Mouse (Mus musculus): ENCODE measurements at regions not wholly inside any gene's neighbourhood (a gene's known extent, or its start where the extent isn't known, plus 50 kb on each side); places are given as distances from the start of the nearest gene placed in this dataset.
"Not testable (repeated sequence)": the region's sequence is repeated elsewhere in the genome, so short reads cannot be mapped to it uniquely, and the experiment has no call there.

- Histone ChIP-seq H3K27me3 (no peaks in the 10 kb centered on the region; the same call in 1 of the 2 replicates), H3K9me3 (no peaks in the 10 kb centered on the region), H3K36me3 (no peaks in the 10 kb centered on the region), H3K4me3 (no peak overlapping the region), H3K27ac (no peak overlapping the region), H3K4me1 (no peaks in the 10 kb centered on the region), H3K9ac (no peak overlapping the region), H3K4me2 (no peak overlapping the region)
- WGBS: 90% methylated on average over 2 of the region's 2 CpGs
- ATAC-seq (ENCODE audit: insufficient number of reproducible peaks, insufficient read depth, low FRiP score, low TSS enrichment, low read depth): no peak
Measured at GRCm38 (mm10) chr17:82674593-82674992, 540.5 kb upstream of the Pkdcc start.

DNA sequence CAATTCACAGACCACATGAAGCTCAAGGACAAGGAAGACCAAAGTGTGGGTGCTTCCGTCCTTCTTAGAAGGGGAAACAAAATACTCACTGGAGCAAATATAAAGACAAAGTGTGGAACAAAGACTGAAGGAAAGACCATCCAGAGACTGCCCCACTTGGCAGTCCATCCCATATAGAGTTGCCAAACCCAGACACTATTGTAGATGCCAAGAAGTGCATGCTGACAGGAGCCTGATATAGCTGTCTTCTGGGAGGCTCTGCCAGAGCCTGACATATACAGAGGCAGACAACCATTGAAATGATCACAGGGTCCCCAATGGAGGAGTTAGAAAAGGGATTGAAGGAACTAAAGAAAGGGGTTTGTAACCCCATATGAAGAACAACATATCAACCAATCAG lies 548.5 kb upstream of the Pkdcc start:
- not testable (repeated sequence) for ATAC-seq (ENCODE audit: insufficient number of reproducible peaks, insufficient read depth, low FRiP score, low TSS enrichment, low read depth); H3K4me3 ChIP-seq; H3K4me1 ChIP-seq; H3K4me2 ChIP-seq; H3K9me3 ChIP-seq; H3K27ac ChIP-seq; H3K9ac ChIP-seq; H3K36me3 ChIP-seq
- WGBS: 89% methylated on average over 1 of the region's 1 CpGs
- peaks cover 31% of the 10 kb centered on the region for H3K27me3 ChIP-seq

GRCm38 (mm10) chr17:82664352-82664751 lies 550.7 kb upstream of the Pkdcc start:
- Histone ChIP-seq H3K4me2 (no peak overlapping the region), H3K36me3 (no peaks in the 10 kb centered on the region), H3K9ac (no peak overlapping the region), H3K4me1 (no peaks in the 10 kb centered on the region), H3K27ac (no peak overlapping the region), H3K4me3 (no peak overlapping the region), H3K27me3 (peaks cover 38% of the 10 kb centered on the region), H3K9me3 (no peaks in the 10 kb centered on the region)
- 58% methylated on average over 6 of the region's 6 CpGs for WGBS
- no peak for ATAC-seq (ENCODE audit: insufficient number of reproducible peaks, insufficient read depth, low FRiP score, low TSS enrichment, low read depth)

DNA sequence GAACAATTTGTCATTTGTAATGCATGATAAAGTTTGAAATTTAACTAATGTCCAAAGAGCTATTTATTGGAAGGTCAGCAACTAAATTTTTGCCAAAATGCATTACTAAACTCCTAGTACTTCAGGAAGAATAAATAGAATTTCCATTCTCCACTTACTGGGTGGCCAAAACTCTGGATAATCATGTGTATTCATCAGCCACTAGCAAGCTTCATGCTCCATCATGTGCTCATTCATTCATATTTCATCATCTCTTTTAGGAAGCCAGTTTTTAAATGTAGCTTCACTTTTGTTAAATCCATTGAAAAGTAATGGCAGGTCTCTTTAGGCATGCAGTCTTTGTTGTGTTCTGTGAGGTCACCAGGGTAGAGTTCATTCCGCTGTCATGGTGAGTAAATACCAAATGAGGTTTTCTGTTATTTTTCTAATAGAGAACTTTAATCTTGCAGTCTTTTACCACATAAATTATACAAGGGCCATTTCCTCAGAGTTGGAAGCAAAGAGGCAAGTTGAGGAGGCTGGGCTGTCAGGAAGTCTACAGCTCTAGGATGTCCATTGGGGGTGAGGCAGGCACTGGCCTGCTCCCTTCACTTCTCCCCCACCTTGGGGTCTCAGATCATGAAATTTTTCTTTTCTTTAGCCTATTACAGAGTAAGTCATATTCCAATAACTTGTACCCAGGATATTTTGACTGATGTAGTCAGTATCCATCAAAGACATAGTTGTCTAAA lies 578.5 kb upstream of the Pkdcc start:
- no peak for ATAC-seq (ENCODE audit: insufficient number of reproducible peaks, insufficient read depth, low FRiP score, low TSS enrichment, low read depth)
- Histone ChIP-seq H3K9me3 (no peaks in the 10 kb centered on the region), H3K27me3 (no peaks in the 10 kb centered on the region), H3K9ac (no peak overlapping the region), H3K4me1 (no peaks in the 10 kb centered on the region), H3K4me3 (no peak overlapping the region), H3K27ac (no peak overlapping the region), H3K36me3 (no peaks in the 10 kb centered on the region), H3K4me2 (no peak overlapping the region)
- 92% methylated on average over 1 of the region's 1 CpGs for WGBS

DNA sequence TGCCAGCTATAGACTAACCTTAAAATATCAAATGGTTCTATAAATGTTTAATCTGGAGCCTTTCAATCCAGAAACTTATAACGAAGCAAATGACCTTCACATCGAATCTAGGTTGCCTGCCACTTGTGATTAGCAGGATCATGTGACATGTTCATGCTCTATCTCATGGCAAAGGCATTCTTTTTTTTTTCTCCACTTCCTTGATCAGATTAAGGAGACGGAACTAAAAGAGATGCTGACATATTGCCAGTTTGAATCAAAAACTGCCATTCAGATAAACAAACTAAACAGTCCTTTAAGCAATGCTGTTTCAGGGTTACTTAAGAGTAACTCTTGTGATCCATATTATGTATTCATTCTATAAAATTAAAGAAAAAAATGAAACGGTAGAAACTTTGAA lies 579.2 kb upstream of the Pkdcc start:
- Histone ChIP-seq H3K4me1 (no peaks in the 10 kb centered on the region), H3K9me3 (no peaks in the 10 kb centered on the region), H3K9ac (no peak overlapping the region), H3K4me2 (no peak overlapping the region), H3K27me3 (no peaks in the 10 kb centered on the region), H3K4me3 (no peak overlapping the region), H3K36me3 (no peaks in the 10 kb centered on the region), H3K27ac (no peak overlapping the region)
- WGBS: 60% methylated on average over 4 of the region's 4 CpGs
- no peak for ATAC-seq (ENCODE audit: insufficient number of reproducible peaks, insufficient read depth, low FRiP score, low TSS enrichment, low read depth)

GRCm38 (mm10) chr17:82606642-82607175 lies 608.4 kb upstream of the Pkdcc start:
- 75% methylated on average over 3 of the region's 3 CpGs for WGBS
- H3K4me3 ChIP-seq: no peak overlapping the region
- H3K4me2 ChIP-seq: no peak overlapping the region
- H3K4me1 ChIP-seq: no peaks in the 10 kb centered on the region
- no peak overlapping the region for H3K9ac ChIP-seq
- no peaks in the 10 kb centered on the region for H3K9me3 ChIP-seq
- H3K27ac ChIP-seq: no peak overlapping the region
- H3K27me3 ChIP-seq: no peaks in the 10 kb centered on the region
- H3K36me3 ChIP-seq: no peaks in the 10 kb centered on the region
- ATAC-seq (ENCODE audit: insufficient number of reproducible peaks, insufficient read depth, low FRiP score, low TSS enrichment, low read depth): no peak

GRCm38 (mm10) chr17:82583801-82584200 lies 631.3 kb upstream of the Pkdcc start:
- ATAC-seq (ENCODE audit: insufficient number of reproducible peaks, insufficient read depth, low FRiP score, low TSS enrichment, low read depth): no peak
- Histone ChIP-seq H3K27ac (no peak overlapping the region), H3K4me3 (no peak overlapping the region), H3K9me3 (no peaks in the 10 kb centered on the region), H3K27me3 (no peaks in the 10 kb centered on the region), H3K36me3 (no peaks in the 10 kb centered on the region), H3K4me2 (no peak overlapping the region), H3K4me1 (no peaks in the 10 kb centered on the region), H3K9ac (no peak overlapping the region)
- 20% methylated on average over 2 of the region's 2 CpGs for WGBS

- no peak overlapping the region for H3K9ac ChIP-seq
- H3K4me3 ChIP-seq: no peak overlapping the region
- WGBS: 66% methylated on average over 5 of the region's 5 CpGs
- H3K36me3 ChIP-seq: no peaks in the 10 kb centered on the region
- no peak overlapping the region for H3K27ac ChIP-seq
- H3K27me3 ChIP-seq: no peaks in the 10 kb centered on the region
- H3K4me1 ChIP-seq: no peaks in the 10 kb centered on the region
- no peak for ATAC-seq (ENCODE audit: insufficient number of reproducible peaks, insufficient read depth, low FRiP score, low TSS enrichment, low read depth)
- no peak overlapping the region for H3K4me2 ChIP-seq
- H3K9me3 ChIP-seq: no peaks in the 10 kb centered on the region
Measured at GRCm38 (mm10) chr17:82533521-82533920, 681.6 kb upstream of the Pkdcc start.

DNA sequence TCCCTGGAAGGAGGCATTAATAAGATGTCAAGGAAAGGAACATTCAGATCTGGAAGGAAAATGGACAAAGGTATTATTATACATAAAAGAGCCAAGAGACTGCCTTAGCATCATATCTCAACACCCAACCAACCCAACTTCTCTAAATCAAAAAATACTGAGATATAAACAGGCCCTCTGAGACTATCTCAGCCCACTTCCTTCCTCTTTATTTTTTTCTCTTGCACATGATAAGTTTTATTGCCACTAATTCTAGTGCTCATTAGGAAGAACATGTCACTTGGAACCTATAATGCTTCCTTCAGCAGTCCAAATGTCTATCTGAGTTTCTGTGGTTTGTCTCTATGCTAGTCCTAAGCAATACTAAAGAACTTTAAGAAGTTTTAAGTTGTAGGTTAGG lies 697.0 kb upstream of the Pkdcc start:
- Histone ChIP-seq H3K36me3 (no peaks in the 10 kb centered on the region), H3K4me2 (no peak overlapping the region), H3K9ac (no peak overlapping the region), H3K4me1 (no peaks in the 10 kb centered on the region), H3K9me3 (no peaks in the 10 kb centered on the region), H3K4me3 (no peak overlapping the region), H3K27me3 (no peaks in the 10 kb centered on the region), H3K27ac (no peak overlapping the region)
- ATAC-seq (ENCODE audit: insufficient number of reproducible peaks, insufficient read depth, low FRiP score, low TSS enrichment, low read depth): no peak

- WGBS: 63% methylated on average over 3 of the region's 3 CpGs
- no peak overlapping the region for H3K4me2 ChIP-seq
- H3K4me1 ChIP-seq: no peaks in the 10 kb centered on the region
- no peaks in the 10 kb centered on the region for H3K9me3 ChIP-seq
- H3K27me3 ChIP-seq: no peaks in the 10 kb centered on the region
- H3K9ac ChIP-seq: no peak overlapping the region
- H3K27ac ChIP-seq: no peak overlapping the region
- no peak for ATAC-seq (ENCODE audit: insufficient number of reproducible peaks, insufficient read depth, low FRiP score, low TSS enrichment, low read depth)
- no peak overlapping the region for H3K4me3 ChIP-seq
- H3K36me3 ChIP-seq: no peaks in the 10 kb centered on the region
Measured at GRCm38 (mm10) chr17:82516850-82517249, 698.2 kb upstream of the Pkdcc start.

GRCm38 (mm10) chr17:82513816-82514215 lies 701.3 kb upstream of the Pkdcc start:
- Histone ChIP-seq H3K4me1 (no peaks in the 10 kb centered on the region), H3K27ac (no peak overlapping the region), H3K4me2 (no peak overlapping the region), H3K27me3 (no peaks in the 10 kb centered on the region), H3K9me3 (no peaks in the 10 kb centered on the region), H3K4me3 (no peak overlapping the region), H3K9ac (no peak overlapping the region), H3K36me3 (no peaks in the 10 kb centered on the region)
- ATAC-seq (ENCODE audit: insufficient number of reproducible peaks, insufficient read depth, low FRiP score, low TSS enrichment, low read depth): no peak
- 87% methylated on average over 2 of the region's 2 CpGs for WGBS

- Histone ChIP-seq H3K27ac (no peak overlapping the region), H3K4me3 (no peak overlapping the region), H3K9ac (no peak overlapping the region), H3K4me2 (no peak overlapping the region), H3K9me3 (no peaks in the 10 kb centered on the region), H3K4me1 (no peaks in the 10 kb centered on the region), H3K27me3 (no peaks in the 10 kb centered on the region), H3K36me3 (no peaks in the 10 kb centered on the region)
- 85% methylated on average over 3 of the region's 3 CpGs for WGBS
- no peak for ATAC-seq (ENCODE audit: insufficient number of reproducible peaks, insufficient read depth, low FRiP score, low TSS enrichment, low read depth)
Measured at GRCm38 (mm10) chr17:82504291-82504690, 710.8 kb upstream of the Pkdcc start.
